Mouse (Mus musculus) G1E (cell line): ENCODE data around the gene Fam25c. TPM values are rescaled to one million over a fixed set of nuclear protein-coding genes. Genes with fewer than 3 reads are reported as not detected.

ENCODE experiments used
- ATAC-seq: 2 replicates; pipeline ENCODE4 v1.8.0; 2016; ENCODE audit warnings: mild to moderate bottlenecking; ENCODE audit not compliant: insufficient number of reproducible peaks, poor library complexity, low FRiP score, severe bottlenecking; ENCODE audit errors: extremely low read depth
- DNase-seq: peaks from one replicate; pipeline ENCODE4 v3.0.0; 2012; ENCODE audit warnings: low spot score
- H3K27me3 ChIP-seq: 2 replicates; pipeline ENCODE4 v1.6.1; 2012; ENCODE audit warnings: mild to moderate bottlenecking, low read length, inconsistent platforms; ENCODE audit not compliant: insufficient read depth
- H3K36me3 ChIP-seq: replicated peaks from 2 replicates; pipeline ENCODE3; 2012; ENCODE audit warnings: mild to moderate bottlenecking, inconsistent platforms
- H3K4me1 ChIP-seq: 2 replicates; pipeline ENCODE4 v1.6.1; 2012; ENCODE audit warnings: low read depth, low read length, inconsistent platforms, mixed read lengths; ENCODE audit not compliant: insufficient read depth
- H3K4me3 ChIP-seq: 2 replicates; pipeline ENCODE4 v1.5.1; 2012; ENCODE audit warnings: low read depth, mild to moderate bottlenecking, inconsistent platforms, low read length, moderate library complexity, mixed read lengths
- H3K9me3 ChIP-seq: replicated peaks from 2 replicates; pipeline ENCODE4 v1.6.1; 2012; ENCODE audit warnings: inconsistent platforms
- CTCF ChIP-seq: IDR thresholded peaks from 2 replicates; pipeline ENCODE4 v1.5.1; 2012; ENCODE audit warnings: low read depth, low read length, inconsistent platforms, mixed read lengths
- GATA1 ChIP-seq: IDR thresholded peaks from 2 replicates; pipeline ENCODE4 v1.6.1; 2012; ENCODE audit warnings: borderline replicate concordance, low read length, inconsistent platforms, mixed read lengths
- GATA2 ChIP-seq: IDR thresholded peaks from 2 replicates; pipeline ENCODE4 v1.6.1; 2012; ENCODE audit warnings: low read depth, low read length, inconsistent platforms, borderline replicate concordance
- POLR2AphosphoS5 ChIP-seq: IDR thresholded peaks from 2 replicates; pipeline ENCODE4 v1.6.1; 2012; ENCODE audit warnings: low read depth, low read length, inconsistent platforms; ENCODE audit not compliant: insufficient replicate concordance
- TAL1 ChIP-seq: conservative IDR thresholded peaks from 2 replicates; pipeline ENCODE4 v1.6.1; 2012; ENCODE audit warnings: low read depth, low read length, inconsistent platforms, mixed read lengths
- polyA plus RNA-seq: library from polyadenylated mRNA; stranded (reverse); fragments of >175 nt; gene quantifications from 2 replicates; pipeline ENCODE4 v1.2.3, GENCODE M21; 2012
- total RNA-seq, 2 experiments: library from RNA; stranded (forward) in 1 of 2; stranded (reverse) in 1 of 2; fragments of 200-1000 nt in 1 of 2; fragments of >200 nt in 1 of 2; fragmentation: Nextera tagmentation in 1 of 2; gene quantifications; 2 replicates each; pipeline ENCODE4 v1.2.3; 2014 to 2017

Gene Fam25c
- total RNA-seq (2014; fragmentation: Nextera tagmentation) = not detected in 2 replicates
- total RNA-seq (2017) = not detected in 2 replicates
- polyA plus RNA-seq = not detected in 2 replicates

- Histone ChIP-seq H3K27me3 (peaks cover 40% of the 10 kb centered on the region), H3K9me3 (no peaks in the 10 kb centered on the region), H3K4me3 (no peak within 1 kb of the TSS), H3K4me1 (peaks cover 9% of the 10 kb centered on the region), H3K36me3 (no peaks in the 10 kb centered on the region)
- ATAC-seq (no peak), DNase-seq (no peak)
- TF ChIP-seq POLR2AphosphoS5 (no peak), GATA2 (no peak), GATA1 (no peak), TAL1 (no peak), CTCF (no peak)
Measured at GRCm38 (mm10) chr14:34355301-34355700, at the start of gene Fam25c. TSS of gene Fam25c (minus strand) at chr14:34355433.

GRCm38 (mm10) chr14:34403424-34403823 lies 48.2 kb upstream of the Fam25c start:
- DNase-seq (no peak), ATAC-seq (no peak)
- H3K4me3 ChIP-seq = no peak overlapping the region
- H3K36me3 ChIP-seq = no peaks in the 10 kb centered on the region
- peaks cover 4% of the 10 kb centered on the region for H3K27me3 ChIP-seq
- no peak for TF ChIP-seq GATA2
- TF ChIP-seq GATA1 = no peak
- no peak for TF ChIP-seq TAL1
- no peak for TF ChIP-seq POLR2AphosphoS5
- no peak for TF ChIP-seq CTCF
- no peaks in the 10 kb centered on the region for H3K9me3 ChIP-seq
- H3K4me1 ChIP-seq = no peaks in the 10 kb centered on the region

GRCm38 (mm10) chr14:34402871-34403270 lies 47.6 kb upstream of the Fam25c start:
- H3K4me1 ChIP-seq = no peaks in the 10 kb centered on the region
- H3K9me3 ChIP-seq = no peaks in the 10 kb centered on the region
- ATAC-seq (no peak), DNase-seq (no peak)
- H3K36me3 ChIP-seq = no peaks in the 10 kb centered on the region
- TF ChIP-seq TAL1 (no peak), GATA2 (no peak), POLR2AphosphoS5 (no peak), CTCF (no peak), GATA1 (no peak)
- peaks cover 4% of the 10 kb centered on the region for H3K27me3 ChIP-seq
- no peak overlapping the region for H3K4me3 ChIP-seq

- no peak for TF ChIP-seq GATA2
- no peak for TF ChIP-seq TAL1
- TF ChIP-seq POLR2AphosphoS5 = no peak
- peak; percentile 81 for TF ChIP-seq CTCF
- TF ChIP-seq GATA1 = no peak
- ATAC-seq = no peak
- DNase-seq = peak; percentile 52
Measured at GRCm38 (mm10) chr14:34401135-34401534, 45.9 kb upstream of the Fam25c start.

GRCm38 (mm10) chr14:34400021-34400420 lies 44.8 kb upstream of the Fam25c start:
- no peaks in the 10 kb centered on the region for H3K36me3 ChIP-seq
- TF ChIP-seq TAL1 = no peak
- TF ChIP-seq GATA2 = no peak
- no peak for TF ChIP-seq GATA1
- no peak for TF ChIP-seq CTCF
- no peak for TF ChIP-seq POLR2AphosphoS5
- ATAC-seq (no peak), DNase-seq (no peak)
- no peaks in the 10 kb centered on the region for H3K4me1 ChIP-seq
- peaks cover 4% of the 10 kb centered on the region; the same call in 1 of the 2 replicates for H3K27me3 ChIP-seq
- no peak overlapping the region for H3K4me3 ChIP-seq
- no peaks in the 10 kb centered on the region for H3K9me3 ChIP-seq

More at GRCm38 (mm10) chr14:34401135-34401534, 45.9 kb upstream of the Fam25c start:
- Histone ChIP-seq H3K27me3 (peaks cover 4% of the 10 kb centered on the region; the same call in 1 of the 2 replicates), H3K36me3 (no peaks in the 10 kb centered on the region), H3K4me3 (no peak overlapping the region), H3K9me3 (no peaks in the 10 kb centered on the region), H3K4me1 (no peaks in the 10 kb centered on the region)

GRCm38 (mm10) chr14:34399301-34399700 lies 44.1 kb upstream of the Fam25c start:
- ATAC-seq (no peak), DNase-seq (no peak)
- no peaks in the 10 kb centered on the region for H3K9me3 ChIP-seq
- H3K4me3 ChIP-seq = no peak overlapping the region
- no peaks in the 10 kb centered on the region for H3K36me3 ChIP-seq
- TF ChIP-seq POLR2AphosphoS5 (no peak), TAL1 (no peak), GATA1 (no peak), CTCF (no peak), GATA2 (no peak)
- H3K4me1 ChIP-seq = no peaks in the 10 kb centered on the region
- peaks cover 4% of the 10 kb centered on the region; the same call in 1 of the 2 replicates for H3K27me3 ChIP-seq

- Histone ChIP-seq H3K9me3 (no peaks in the 10 kb centered on the region), H3K4me3 (no peak overlapping the region), H3K36me3 (no peaks in the 10 kb centered on the region), H3K27me3 (peaks cover 4% of the 10 kb centered on the region; the same call in 1 of the 2 replicates), H3K4me1 (no peaks in the 10 kb centered on the region)
- ATAC-seq = no peak
- DNase-seq = no peak
- no peak for TF ChIP-seq POLR2AphosphoS5
- no peak for TF ChIP-seq TAL1
- TF ChIP-seq GATA2 = no peak
- no peak for TF ChIP-seq GATA1
- no peak for TF ChIP-seq CTCF
Measured at GRCm38 (mm10) chr14:34398901-34399300, 43.7 kb upstream of the Fam25c start.
